Mouse (Mus musculus) midbrain, embryonic 15.5 days (tissue): ENCODE data around the gene Olfr1101. TPM values are rescaled to one million over a fixed set of nuclear protein-coding genes. Genes with fewer than 3 reads are reported as not detected.

Source experiments
- ATAC-seq: fragments of 200-750 bp; cut with Nextera tagmentation; replicated peaks from 2 replicates; pipeline ENCODE4 v1.8.0; 2017; ENCODE audit warnings: moderate TSS enrichment
- H3K27ac ChIP-seq: fragments of 300-500 bp; sonication (generic); 2 replicates; pipeline ENCODE4 v1.5.1; 2015; ENCODE audit warnings: mild to moderate bottlenecking, inconsistent platforms
- H3K27me3 ChIP-seq: fragments of 300-500 bp; sonication (generic); replicated peaks from 2 replicates; pipeline ENCODE4 v1.6.1; 2015; ENCODE audit warnings: inconsistent platforms
- H3K36me3 ChIP-seq: fragments of 300-500 bp; sonication (generic); replicated peaks from 2 replicates; pipeline ENCODE4 v1.6.1; 2015; ENCODE audit warnings: inconsistent platforms
- H3K4me1 ChIP-seq: fragments of 300-500 bp; sonication (generic); 2 replicates; pipeline ENCODE4 v1.6.1; 2015; ENCODE audit warnings: inconsistent platforms
- H3K4me2 ChIP-seq: fragments of 300-500 bp; sonication (generic); 2 replicates; pipeline ENCODE4 v1.6.1; 2015; ENCODE audit warnings: inconsistent platforms, mild to moderate bottlenecking, moderate library complexity
- H3K4me3 ChIP-seq: fragments of 300-500 bp; sonication (generic); 2 replicates; pipeline ENCODE4 v1.5.1; 2015; ENCODE audit warnings: mild to moderate bottlenecking, inconsistent platforms
- H3K9ac ChIP-seq: fragments of 300-500 bp; sonication (generic); 2 replicates; pipeline ENCODE4 v1.6.1; 2015; ENCODE audit warnings: mild to moderate bottlenecking, inconsistent platforms
- H3K9me3 ChIP-seq: fragments of 300-500 bp; sonication (generic); 2 replicates; pipeline ENCODE4 v1.6.1; 2016; ENCODE audit warnings: inconsistent platforms
- WGBS: fragments of 180-500 bp; shearing (Covaris S2); methylation state at CpG from one replicate; pipeline ENCODE4 v1.1.7; 2015; ENCODE audit warnings: mixed read lengths; 5-methylcytosine and 5-hydroxymethylcytosine counted together
- polyA plus RNA-seq: library from polyadenylated mRNA; unstranded; fragments of >200 nt; fragmentation: Nextera tagmentation; extraction: Ambion mirVana; gene quantifications from 2 replicates; pipeline ENCODE4 v1.2.1, GENCODE M21; 2015

Gene Olfr1101
- polyA plus RNA-seq: not detected in 2 replicates

DNA sequence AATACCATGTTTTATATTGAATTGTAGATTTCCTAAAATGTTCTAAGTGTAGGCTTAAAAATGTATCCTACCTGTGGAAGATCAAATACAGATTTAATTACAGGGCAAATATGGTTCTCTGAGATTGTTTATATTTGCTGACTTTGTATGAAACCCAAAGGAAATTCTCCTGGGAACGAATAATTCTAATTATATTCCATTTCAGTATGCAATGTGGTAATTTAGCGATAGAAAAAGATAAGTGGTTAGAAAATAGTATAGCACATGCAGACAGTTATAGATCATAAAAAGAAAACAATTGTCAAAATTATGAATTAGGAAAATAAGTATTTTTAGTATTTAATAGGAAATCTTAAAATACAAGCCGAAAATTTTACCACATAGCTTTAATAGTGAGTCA, at the start of gene Olfr1101:
Gene Olfr1101, minus strand, starts transcription at position 101 of the 400 bp plus-strand sequence.
- no peaks in the 10 kb centered on the region for H3K36me3 ChIP-seq
- H3K4me2 ChIP-seq: no peak within 1 kb of the TSS
- H3K27me3 ChIP-seq: no peaks in the 10 kb centered on the region
- no peaks in the 10 kb centered on the region for H3K9me3 ChIP-seq
- H3K4me3 ChIP-seq: no peak within 1 kb of the TSS
- ATAC-seq: no peak
- H3K9ac ChIP-seq: no peak within 1 kb of the TSS
- 86% methylated on average over 3 of the region's 3 CpGs for WGBS
- H3K4me1 ChIP-seq: no peaks in the 10 kb centered on the region
- no peak within 1 kb of the TSS for H3K27ac ChIP-seq

DNA sequence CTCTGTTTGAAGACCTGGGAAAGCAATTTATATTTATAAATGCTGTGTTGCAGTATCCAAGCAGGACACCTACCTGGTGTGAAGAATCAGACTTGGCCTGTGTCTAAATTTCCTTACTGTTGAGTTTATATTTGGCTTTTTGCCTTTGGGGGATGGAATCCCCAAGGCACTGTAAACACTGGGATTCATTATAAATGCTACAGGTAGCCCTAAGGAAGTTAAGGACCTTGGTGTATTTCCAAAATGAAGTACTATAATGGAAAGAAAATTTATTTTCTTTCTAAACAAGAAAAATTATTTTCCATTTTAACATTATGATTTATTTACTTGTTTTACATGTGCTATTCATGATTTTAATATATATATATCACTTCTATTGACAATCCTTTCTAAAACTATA, 45.4 kb upstream of the Olfr1101 start, which contains the start of gene Olfr1105:
Gene Olfr1105, minus strand, starts transcription at position 101 of the 400 bp plus-strand sequence.
- H3K4me3 ChIP-seq: no peak within 1 kb of the TSS
- H3K36me3 ChIP-seq: no peaks in the 10 kb centered on the region
- H3K9me3 ChIP-seq: no peaks in the 10 kb centered on the region
- no peak within 1 kb of the TSS for H3K27ac ChIP-seq
- H3K9ac ChIP-seq: no peak within 1 kb of the TSS
- no peaks in the 10 kb centered on the region for H3K27me3 ChIP-seq
- no peak for ATAC-seq
- H3K4me2 ChIP-seq: no peak within 1 kb of the TSS
- no peaks in the 10 kb centered on the region for H3K4me1 ChIP-seq

DNA sequence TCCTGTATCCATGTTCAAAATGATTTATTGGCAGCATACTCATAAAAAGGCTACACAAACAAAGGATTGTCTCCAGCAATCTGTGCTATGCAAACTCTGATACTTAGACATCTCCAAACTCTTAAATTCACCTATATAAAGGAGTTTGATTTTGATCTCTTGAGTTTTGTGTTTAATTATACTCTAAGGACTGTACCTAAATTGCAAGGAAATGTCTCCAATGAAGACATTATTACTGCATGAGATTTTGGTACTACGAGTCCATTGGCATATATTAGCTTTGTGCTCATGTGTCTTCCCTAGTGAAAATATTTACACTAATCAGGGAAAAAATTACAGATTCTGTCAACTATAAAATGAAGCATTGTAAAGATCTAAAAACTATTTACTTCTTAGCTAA, 36.0 kb upstream of the Olfr1101 start, which contains the start of gene Olfr1104:
Gene Olfr1104, minus strand, starts transcription at position 101 of the 400 bp plus-strand sequence.
- Histone ChIP-seq H3K36me3 (no peaks in the 10 kb centered on the region), H3K4me2 (no peak within 1 kb of the TSS), H3K9me3 (no peaks in the 10 kb centered on the region; the same call in 1 of the 2 replicates), H3K27ac (no peak within 1 kb of the TSS), H3K27me3 (no peaks in the 10 kb centered on the region), H3K9ac (no peak within 1 kb of the TSS), H3K4me3 (no peak within 1 kb of the TSS), H3K4me1 (no peaks in the 10 kb centered on the region)
- no peak for ATAC-seq
- 86% methylated on average over 1 of the region's 1 CpGs for WGBS

DNA sequence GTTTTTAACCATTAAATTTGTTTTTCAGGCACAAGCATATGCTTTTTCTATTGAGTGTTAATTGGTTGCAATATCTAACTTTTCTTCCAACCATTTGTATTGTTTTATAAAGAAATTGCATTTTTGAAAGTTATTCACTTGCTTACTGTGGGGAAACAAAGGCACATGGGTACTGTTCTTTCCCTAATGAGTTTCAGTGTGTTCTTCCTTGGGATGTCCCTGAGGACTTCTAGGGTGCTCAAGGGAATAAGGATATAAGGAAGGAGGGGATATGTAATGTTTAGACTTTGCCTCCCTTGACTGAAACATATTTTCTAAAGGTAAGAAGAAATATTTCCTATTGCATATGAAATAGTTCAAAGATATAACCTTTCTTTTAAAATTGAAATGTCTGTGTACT, 7.1 kb upstream of the Olfr1101 start, which contains the start of gene Olfr1102:
Gene Olfr1102, plus strand, starts transcription at position 301 of the 400 bp plus-strand sequence.
- H3K36me3 ChIP-seq: no peaks in the 10 kb centered on the region
- no peaks in the 10 kb centered on the region for H3K27me3 ChIP-seq
- H3K4me2 ChIP-seq: no peak within 1 kb of the TSS
- H3K4me3 ChIP-seq: no peak within 1 kb of the TSS
- H3K27ac ChIP-seq: no peak within 1 kb of the TSS
- no peak within 1 kb of the TSS for H3K9ac ChIP-seq
- no peaks in the 10 kb centered on the region for H3K4me1 ChIP-seq
- no peaks in the 10 kb centered on the region for H3K9me3 ChIP-seq
- no peak for ATAC-seq

DNA sequence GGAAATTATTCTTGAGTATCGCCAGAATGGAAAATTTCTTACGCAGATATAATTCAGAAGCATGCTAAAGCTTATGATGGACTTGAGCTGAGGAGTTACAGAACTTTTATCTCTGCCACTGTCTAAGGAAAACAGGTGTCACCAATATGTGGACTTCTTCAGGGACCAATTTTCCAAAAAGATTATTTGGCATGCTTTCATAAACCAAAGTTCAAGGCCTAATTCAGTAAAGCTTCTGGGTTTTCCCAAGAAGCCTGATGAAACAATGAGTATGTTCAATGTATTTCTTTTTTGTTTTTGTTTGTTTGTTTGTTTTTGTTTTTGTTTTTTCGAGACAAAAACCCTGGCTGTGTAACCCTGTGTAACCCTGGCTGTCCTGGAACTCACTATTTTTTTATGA, 11.2 kb downstream of the Olfr1101 start, which contains the start of gene Olfr1100:
Gene Olfr1100, minus strand, starts transcription at position 101 of the 400 bp plus-strand sequence.
- no peak for ATAC-seq
- H3K4me2 ChIP-seq: no peak within 1 kb of the TSS
- H3K9ac ChIP-seq: no peak within 1 kb of the TSS
- H3K4me1 ChIP-seq: no peaks in the 10 kb centered on the region
- WGBS: 82% methylated on average over 3 of the region's 3 CpGs
- H3K27ac ChIP-seq: no peak within 1 kb of the TSS
- no peak within 1 kb of the TSS for H3K4me3 ChIP-seq
- no peaks in the 10 kb centered on the region for H3K9me3 ChIP-seq
- H3K36me3 ChIP-seq: no peaks in the 10 kb centered on the region
- no peaks in the 10 kb centered on the region for H3K27me3 ChIP-seq

GRCm38 (mm10) chr2:86960593-86960992, 30.4 kb downstream of the Olfr1101 start, which contains the start of gene Olfr1099:
Olfr1099 (minus strand) TSS chr2:86960693.
- no peak within 1 kb of the TSS for H3K9ac ChIP-seq
- no peaks in the 10 kb centered on the region for H3K9me3 ChIP-seq
- no peak within 1 kb of the TSS for H3K4me3 ChIP-seq
- no peaks in the 10 kb centered on the region for H3K36me3 ChIP-seq
- WGBS: 77% methylated on average over 1 of the region's 1 CpGs
- H3K27me3 ChIP-seq: no peaks in the 10 kb centered on the region
- no peaks in the 10 kb centered on the region for H3K4me1 ChIP-seq
- ATAC-seq: no peak
- no peak within 1 kb of the TSS for H3K27ac ChIP-seq
- no peak within 1 kb of the TSS for H3K4me2 ChIP-seq

Other genes with a start within 250 kb of the Olfr1101 start
- gene Olfr1090, start 232.2 kb downstream of the Olfr1101 start, polyA plus RNA-seq: not detected in 2 replicates
- gene Olfr1093, start 208.7 kb downstream of the Olfr1101 start, polyA plus RNA-seq: not detected in 2 replicates
- not detected in 2 replicates for gene Olfr141, start 181.2 kb downstream of the Olfr1101 start, polyA plus RNA-seq
- gene Olfr1094, start 166.6 kb downstream of the Olfr1101 start, polyA plus RNA-seq: not detected in 2 replicates
- gene Olfr1095, start 139.5 kb downstream of the Olfr1101 start, polyA plus RNA-seq: not detected in 2 replicates
- gene Gm13723, start 116.4 kb downstream of the Olfr1101 start, polyA plus RNA-seq: not detected in 2 replicates
- gene Olfr1097, start 99.0 kb downstream of the Olfr1101 start, polyA plus RNA-seq: not detected in 2 replicates
- gene Olfr1098, start 66.7 kb downstream of the Olfr1101 start, polyA plus RNA-seq: not detected in 2 replicates
- not detected in 2 replicates for gene Olfr1099, start 30.5 kb downstream of the Olfr1101 start, polyA plus RNA-seq
- gene Olfr1100, start 11.3 kb downstream of the Olfr1101 start, polyA plus RNA-seq: not detected in 2 replicates
- gene Olfr1102, start 7.2 kb upstream of the Olfr1101 start, polyA plus RNA-seq: not detected in 2 replicates
- gene Olfr1104, start 35.9 kb upstream of the Olfr1101 start, polyA plus RNA-seq: not detected in 2 replicates
- gene Olfr1105, start 45.3 kb upstream of the Olfr1101 start, polyA plus RNA-seq: not detected in 2 replicates
- not detected in 2 replicates for gene Olfr1106, start 61.1 kb upstream of the Olfr1101 start, polyA plus RNA-seq
- gene Olfr1107, start 84.6 kb upstream of the Olfr1101 start, polyA plus RNA-seq: not detected in 2 replicates
- not detected in 2 replicates for gene Olfr1109, start 104.8 kb upstream of the Olfr1101 start, polyA plus RNA-seq
- gene Olfr259, start 123.3 kb upstream of the Olfr1101 start, polyA plus RNA-seq: not detected in 2 replicates
- not detected in 2 replicates for gene Olfr1110, start 149.1 kb upstream of the Olfr1101 start, polyA plus RNA-seq
- gene Olfr1111, start 161.4 kb upstream of the Olfr1101 start, polyA plus RNA-seq: not detected in 2 replicates
- not detected in 2 replicates for gene Olfr1112, start 196.6 kb upstream of the Olfr1101 start, polyA plus RNA-seq
- gene Olfr1113, start 217.7 kb upstream of the Olfr1101 start, polyA plus RNA-seq: not detected in 2 replicates